Mouse (Mus musculus) neural tube, embryonic 14.5 days (tissue): ENCODE results near the gene Pa2g4. TPM values are rescaled to one million over a fixed set of nuclear protein-coding genes. Genes with fewer than 3 reads are reported as not detected.

ENCODE experiments used
- ATAC-seq: fragments of 200-750 bp; cut with Nextera tagmentation; 2 replicates; pipeline ENCODE4 v1.8.0; 2017; ENCODE audit warnings: low read depth, mild to moderate bottlenecking, moderate TSS enrichment, moderate library complexity
- H3K27ac ChIP-seq: fragments of 300-500 bp; sonication (generic); 2 replicates; pipeline ENCODE4 v1.5.1; 2014; ENCODE audit warnings: low read depth, mild to moderate bottlenecking, control low read depth, low read length, moderate library complexity, mixed read lengths
- H3K27me3 ChIP-seq: fragments of 300-500 bp; sonication (generic); 2 replicates; pipeline ENCODE4 v1.6.1; 2014; ENCODE audit warnings: low read length; ENCODE audit not compliant: control insufficient read depth, insufficient read depth
- H3K36me3 ChIP-seq: fragments of 300-500 bp; sonication (generic); 2 replicates; pipeline ENCODE4 v1.6.1; 2014; ENCODE audit warnings: low read length, mixed read lengths; ENCODE audit not compliant: control insufficient read depth, insufficient read depth
- H3K4me1 ChIP-seq: fragments of 300-500 bp; sonication (generic); 2 replicates; pipeline ENCODE4 v1.6.1; 2014; ENCODE audit warnings: low read length; ENCODE audit not compliant: control insufficient read depth, insufficient read depth
- H3K4me2 ChIP-seq: fragments of 300-500 bp; sonication (generic); 2 replicates; pipeline ENCODE4 v1.6.1; 2014; ENCODE audit warnings: mild to moderate bottlenecking, low read depth, low read length, control low read depth
- H3K4me3 ChIP-seq: fragments of 300-500 bp; sonication (generic); 2 replicates; pipeline ENCODE4 v1.5.1; 2014; ENCODE audit warnings: low read depth, low read length, control low read depth, mixed read lengths
- H3K9ac ChIP-seq: fragments of 300-500 bp; sonication (generic); replicated peaks from 2 replicates; pipeline ENCODE4 v1.6.1; 2014; ENCODE audit warnings: low read depth, mild to moderate bottlenecking, control low read depth, low read length, mixed read lengths
- H3K9me3 ChIP-seq: fragments of 300-500 bp; sonication (generic); 2 replicates; pipeline ENCODE4 v1.6.1; 2016; ENCODE audit warnings: low read length; ENCODE audit not compliant: control insufficient read depth
- WGBS: fragments of 180-500 bp; shearing (Covaris S2); extraction: QIAGEN DNeasy Blood & Tissue Kit; methylation state at CpG from one replicate; pipeline ENCODE4 v1.1.7; 2014; 5-methylcytosine and 5-hydroxymethylcytosine counted together
- polyA plus RNA-seq: library from polyadenylated mRNA; unstranded; fragments of >200 nt; fragmentation: Nextera tagmentation; extraction: Ambion mirVana; gene quantifications from 2 replicates; pipeline ENCODE4 v1.2.1, GENCODE M21; 2014

The Pa2g4 gene
- polyA plus RNA-seq, 1 experiment from 2014 or later, result 127 TPM

DNA sequence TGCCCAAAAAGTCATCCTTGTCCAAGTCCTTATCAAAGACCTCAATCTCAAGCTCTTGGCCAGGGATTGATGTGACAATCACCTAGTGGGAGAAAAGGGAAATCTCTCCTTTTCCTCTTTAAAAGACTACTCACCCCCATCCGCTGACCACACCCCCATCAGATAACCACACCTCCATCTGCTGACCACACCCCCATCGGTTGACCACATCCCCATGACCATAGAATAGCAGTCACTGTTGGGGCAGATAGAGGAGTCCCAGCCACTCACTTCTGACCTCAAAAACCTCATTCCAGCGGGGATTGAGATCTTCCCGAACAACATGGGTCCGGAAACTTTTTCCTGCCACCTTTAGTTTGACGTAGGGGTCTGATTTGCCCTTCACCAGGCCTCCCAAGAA lies 49.1 kb downstream of the Pa2g4 start:
- ATAC-seq, result no peak
- peaks cover 15% of the 10 kb centered on the region; the same call in 1 of the 2 replicates for H3K36me3 ChIP-seq
- no peaks in the 10 kb centered on the region; the same call in 1 of the 2 replicates for H3K27me3 ChIP-seq
- no peaks in the 10 kb centered on the region for H3K4me1 ChIP-seq
- no peak overlapping the region for H3K27ac ChIP-seq
- H3K4me3 ChIP-seq, result no peak overlapping the region
- no peaks in the 10 kb centered on the region for H3K9me3 ChIP-seq
- H3K9ac ChIP-seq, result no peak overlapping the region
- no peak overlapping the region for H3K4me2 ChIP-seq
- WGBS, result 27% methylated on average over 6 of the region's 6 CpGs

DNA sequence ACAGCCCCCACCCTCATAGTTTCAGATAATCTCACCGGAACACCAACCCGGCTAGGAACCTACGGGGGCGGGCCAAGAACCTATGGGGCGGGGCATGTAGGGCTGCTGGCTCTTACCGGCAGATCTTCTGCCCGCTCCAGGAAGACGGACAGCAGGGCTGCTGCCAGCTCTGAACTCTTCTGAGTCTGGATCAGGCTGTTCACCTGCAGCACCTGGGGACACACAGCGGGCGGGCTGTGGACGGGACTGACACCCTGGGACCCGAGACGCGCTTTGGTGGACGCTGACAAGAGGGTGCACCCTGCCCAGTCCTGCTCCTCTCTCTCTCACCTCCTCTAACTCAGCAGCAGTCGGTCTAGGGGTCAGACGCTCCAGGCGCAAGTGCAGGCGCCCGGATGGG lies 49.8 kb downstream of the Pa2g4 start:
- no peaks in the 10 kb centered on the region for H3K9me3 ChIP-seq
- no peak overlapping the region for H3K4me3 ChIP-seq
- 0 out of 2 replicates have a peak, but pooled peaks have one; percentile 34 for ATAC-seq
- H3K4me2 ChIP-seq, result no peak overlapping the region
- peaks cover 15% of the 10 kb centered on the region; the same call in 1 of the 2 replicates for H3K36me3 ChIP-seq
- 25% methylated on average over 20 of the region's 20 CpGs for WGBS
- H3K27me3 ChIP-seq, result no peaks in the 10 kb centered on the region; the same call in 1 of the 2 replicates
- H3K9ac ChIP-seq, result no peak overlapping the region
- no peaks in the 10 kb centered on the region for H3K4me1 ChIP-seq
- no peak overlapping the region for H3K27ac ChIP-seq

DNA sequence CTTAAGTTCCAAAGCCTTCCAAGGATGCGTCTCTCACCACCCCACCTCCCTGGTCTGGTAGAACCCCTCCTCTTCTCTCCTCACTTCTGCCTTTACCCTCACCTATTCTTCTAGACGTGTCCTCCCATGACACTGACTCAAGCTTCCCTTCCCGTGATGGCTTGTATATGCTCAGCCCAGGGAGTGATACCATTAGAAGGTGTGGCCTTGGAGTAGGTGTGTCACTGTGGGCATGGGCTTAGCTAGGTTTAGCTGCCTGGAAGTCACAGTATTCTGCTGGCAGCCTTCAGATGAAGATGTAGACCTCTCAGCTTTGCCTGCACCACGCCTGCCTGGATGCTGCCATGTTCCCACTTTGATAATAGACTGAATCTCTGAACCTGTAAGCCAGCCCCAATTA lies 50.7 kb downstream of the Pa2g4 start:
- ATAC-seq, result no peak
- peaks cover 19% of the 10 kb centered on the region; the same call in 1 of the 2 replicates for H3K36me3 ChIP-seq
- H3K4me1 ChIP-seq, result no peaks in the 10 kb centered on the region
- H3K9me3 ChIP-seq, result no peaks in the 10 kb centered on the region
- H3K9ac ChIP-seq, result no peak overlapping the region
- no peak overlapping the region for H3K4me2 ChIP-seq
- H3K4me3 ChIP-seq, result no peak overlapping the region
- WGBS, result 87% methylated on average over 4 of the region's 4 CpGs
- no peak overlapping the region for H3K27ac ChIP-seq
- no peaks in the 10 kb centered on the region; the same call in 1 of the 2 replicates for H3K27me3 ChIP-seq

DNA sequence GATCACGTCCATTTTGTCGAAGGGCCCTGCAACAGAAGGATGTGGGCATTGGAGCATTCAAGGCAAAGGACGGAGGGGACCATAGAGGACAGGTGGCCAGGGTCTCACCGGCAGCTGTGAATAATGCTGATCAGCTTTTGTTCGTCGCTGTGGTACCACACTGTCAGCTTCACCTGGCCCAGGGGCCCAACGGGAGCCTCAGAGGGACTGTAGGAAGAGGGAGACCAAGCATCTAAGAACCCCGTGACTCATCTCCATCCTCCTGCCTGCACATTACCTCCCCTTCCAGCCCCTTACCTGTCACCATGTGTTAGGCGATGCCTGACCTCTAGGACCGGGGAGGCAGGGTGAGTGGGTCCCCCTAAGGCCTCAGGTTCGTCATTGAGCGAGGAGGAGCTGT lies 54.0 kb downstream of the Pa2g4 start:
- H3K4me2 ChIP-seq, result no peak overlapping the region
- no peaks in the 10 kb centered on the region; the same call in 1 of the 2 replicates for H3K27me3 ChIP-seq
- no peak overlapping the region for H3K9ac ChIP-seq
- no peaks in the 10 kb centered on the region for H3K4me1 ChIP-seq
- H3K9me3 ChIP-seq, result no peaks in the 10 kb centered on the region
- no peak overlapping the region for H3K4me3 ChIP-seq
- H3K36me3 ChIP-seq, result peaks cover 18% of the 10 kb centered on the region; the same call in 1 of the 2 replicates
- H3K27ac ChIP-seq, result no peak overlapping the region
- WGBS, result 87% methylated on average over 12 of the region's 12 CpGs
- ATAC-seq, result no peak

DNA sequence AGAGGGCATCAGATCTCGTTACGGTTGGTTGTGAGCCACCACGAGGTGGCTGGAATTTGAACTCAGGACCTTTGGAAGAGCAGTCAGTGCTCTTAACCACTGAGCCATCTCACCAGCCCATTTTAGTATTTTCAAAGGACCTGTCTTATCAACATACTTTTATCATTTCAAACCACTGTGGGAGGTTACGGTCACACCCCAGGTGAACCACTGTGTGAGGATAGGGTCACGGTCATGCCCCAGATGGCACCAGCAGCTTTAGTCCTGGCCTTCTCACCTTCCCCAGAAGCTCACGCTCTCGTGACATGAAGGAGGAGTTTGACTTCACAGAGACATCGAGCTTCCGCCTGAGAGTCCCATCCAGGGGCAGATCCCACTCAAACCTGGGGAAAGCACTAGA lies 54.6 kb downstream of the Pa2g4 start:
- no peak overlapping the region for H3K4me2 ChIP-seq
- no peak for ATAC-seq
- H3K4me3 ChIP-seq, result no peak overlapping the region
- peaks cover 17% of the 10 kb centered on the region; the same call in 1 of the 2 replicates for H3K36me3 ChIP-seq
- no peak overlapping the region for H3K27ac ChIP-seq
- H3K9ac ChIP-seq, result no peak overlapping the region
- 94% methylated on average over 9 of the region's 9 CpGs for WGBS
- H3K4me1 ChIP-seq, result no peaks in the 10 kb centered on the region
- no peaks in the 10 kb centered on the region for H3K9me3 ChIP-seq
- H3K27me3 ChIP-seq, result no peaks in the 10 kb centered on the region

DNA sequence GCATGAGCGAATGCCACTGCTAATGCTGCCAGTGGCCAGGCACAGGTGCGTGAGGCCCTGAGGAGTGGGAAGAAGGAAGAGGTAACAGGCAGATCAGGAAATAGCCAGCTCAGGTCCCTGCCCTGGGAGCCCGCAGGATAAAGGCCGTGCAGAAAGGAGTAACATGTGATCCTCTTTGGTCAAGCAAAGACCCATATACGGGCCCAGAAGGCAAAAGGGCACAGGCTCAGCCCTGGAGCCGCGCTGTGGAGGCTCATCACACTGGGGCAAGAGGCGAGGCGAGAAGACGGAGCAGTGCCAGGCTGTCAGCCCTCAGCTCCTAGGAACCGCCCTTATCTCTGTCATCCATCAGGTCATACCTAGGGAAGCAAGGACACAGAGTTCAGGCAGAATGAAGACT lies 55.5 kb downstream of the Pa2g4 start:
- H3K4me2 ChIP-seq, result no peak overlapping the region
- peaks cover 17% of the 10 kb centered on the region; the same call in 1 of the 2 replicates for H3K36me3 ChIP-seq
- 91% methylated on average over 11 of the region's 11 CpGs for WGBS
- no peaks in the 10 kb centered on the region for H3K27me3 ChIP-seq
- H3K4me1 ChIP-seq, result no peaks in the 10 kb centered on the region
- H3K9me3 ChIP-seq, result no peaks in the 10 kb centered on the region
- no peak overlapping the region for H3K9ac ChIP-seq
- H3K4me3 ChIP-seq, result no peak overlapping the region
- ATAC-seq, result no peak
- no peak overlapping the region for H3K27ac ChIP-seq

DNA sequence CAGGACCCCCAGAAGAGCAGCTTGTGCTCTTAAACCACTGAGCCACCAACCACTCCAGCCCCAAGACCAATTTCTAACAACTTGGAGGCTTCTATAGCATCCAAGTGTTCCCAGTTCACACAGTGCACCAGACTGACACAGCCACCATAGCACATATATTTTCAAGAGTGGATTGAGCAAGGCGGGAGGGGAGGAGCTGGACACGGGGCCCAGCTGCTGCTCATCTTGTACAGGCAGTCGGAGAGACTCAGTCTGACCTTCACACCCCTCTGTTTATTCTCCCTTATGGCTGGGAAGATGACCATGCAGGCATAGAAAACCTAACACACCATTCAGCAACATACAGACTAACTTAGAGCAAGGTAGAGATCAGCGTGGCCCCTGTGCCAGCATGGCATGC lies 56.0 kb downstream of the Pa2g4 start:
- Histone ChIP-seq H3K27me3 (no peaks in the 10 kb centered on the region), H3K4me1 (no peaks in the 10 kb centered on the region), H3K36me3 (peaks cover 17% of the 10 kb centered on the region; the same call in 1 of the 2 replicates), H3K9me3 (no peaks in the 10 kb centered on the region), H3K9ac (no peak overlapping the region), H3K27ac (no peak overlapping the region), H3K4me3 (no peak overlapping the region), H3K4me2 (no peak overlapping the region)
- 88% methylated on average over 4 of the region's 4 CpGs for WGBS
- no peak for ATAC-seq

DNA sequence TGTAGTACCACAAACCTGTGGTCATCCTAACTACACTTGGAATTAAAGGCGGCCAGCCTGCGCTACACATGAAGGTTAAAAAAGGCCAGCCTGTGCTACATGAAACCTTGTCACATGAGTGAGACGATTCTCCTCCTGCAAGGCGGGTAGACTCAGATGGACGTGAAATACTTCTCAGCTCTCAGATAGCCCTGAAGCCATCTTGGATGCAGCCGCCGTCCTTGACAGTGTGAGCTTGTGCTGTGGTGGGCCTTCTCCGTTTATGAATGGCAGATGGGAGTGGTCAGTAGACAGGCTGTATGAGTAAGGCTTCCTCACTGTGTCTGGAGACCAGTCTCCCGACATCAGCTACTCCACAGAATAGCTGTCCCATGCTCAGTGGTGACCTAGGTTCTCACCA lies 56.6 kb downstream of the Pa2g4 start:
- no peak for ATAC-seq
- no peak overlapping the region for H3K4me2 ChIP-seq
- H3K27ac ChIP-seq, result no peak overlapping the region
- no peaks in the 10 kb centered on the region for H3K27me3 ChIP-seq
- peaks cover 17% of the 10 kb centered on the region; the same call in 1 of the 2 replicates for H3K36me3 ChIP-seq
- H3K9ac ChIP-seq, result no peak overlapping the region
- WGBS, result 91% methylated on average over 9 of the region's 9 CpGs
- H3K4me3 ChIP-seq, result no peak overlapping the region
- no peaks in the 10 kb centered on the region for H3K9me3 ChIP-seq
- no peaks in the 10 kb centered on the region for H3K4me1 ChIP-seq

DNA sequence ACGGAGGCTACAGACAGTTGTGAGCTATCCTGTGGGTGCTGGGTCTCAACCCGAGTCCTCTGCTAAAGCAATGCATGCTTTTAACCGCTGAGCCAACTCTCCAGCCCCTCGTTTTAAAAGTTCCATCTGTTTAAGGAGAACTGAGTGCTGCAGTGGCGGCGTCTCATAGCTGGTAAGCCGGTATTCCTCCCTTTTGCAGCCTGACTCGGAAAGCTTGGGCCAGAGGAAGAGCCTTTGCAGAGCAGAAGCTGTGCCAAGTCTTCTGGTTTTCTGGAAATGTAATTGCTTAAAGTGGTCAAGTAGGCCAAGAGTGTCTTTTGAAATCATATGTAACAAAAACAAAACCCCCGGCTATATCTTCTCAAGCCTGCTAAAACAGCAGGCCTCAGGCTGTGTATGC lies 57.5 kb downstream of the Pa2g4 start:
- no peak for ATAC-seq
- no peak overlapping the region for H3K27ac ChIP-seq
- H3K4me1 ChIP-seq, result no peaks in the 10 kb centered on the region
- no peak overlapping the region for H3K4me2 ChIP-seq
- peaks cover 17% of the 10 kb centered on the region; the same call in 1 of the 2 replicates for H3K36me3 ChIP-seq
- H3K4me3 ChIP-seq, result no peak overlapping the region
- WGBS, result 86% methylated on average over 9 of the region's 9 CpGs
- H3K9ac ChIP-seq, result no peak overlapping the region
- H3K9me3 ChIP-seq, result no peaks in the 10 kb centered on the region
- no peaks in the 10 kb centered on the region for H3K27me3 ChIP-seq
